Mouse (Mus musculus): ENCODE results near the gene Gfap. TPM values are rescaled to one million over a fixed set of nuclear protein-coding genes. Genes with fewer than 3 reads are reported as not detected.
A peak's percentile ranks its signal among the peaks of the same experiment; 100 is the strongest.

Gene Gfap
- polyA plus RNA-seq, 1 experiment from 2014 or later = 0.18 TPM

- WGBS = 92% methylated on average over 11 of the region's 11 CpGs
These were observed 41.8 kb downstream of the Gfap start for GRCm38 (mm10) chr11:102858951-102859350.

GRCm38 (mm10) chr11:102855941-102856340 is 44.8 kb downstream of the Gfap start:
- no peak overlapping the region for H3K4me3 ChIP-seq (ENCODE audit: low read length)
- H3K4me1 ChIP-seq (replicated peaks; ENCODE audit: control insufficient read depth, insufficient read depth, low read length) = no peaks in the 10 kb centered on the region
- H3K9me3 ChIP-seq (ENCODE audit: control insufficient read depth, low read length) = no peaks in the 10 kb centered on the region
- no peak overlapping the region for H3K9ac ChIP-seq (ENCODE audit: low read length)
- H3K27ac ChIP-seq (ENCODE audit: low read length) = no peak overlapping the region
- no peaks in the 10 kb centered on the region for H3K27me3 ChIP-seq (ENCODE audit: control insufficient read depth, insufficient read depth, low read depth, low read length)
- ATAC-seq (ENCODE audit: low read depth) = no peak
- WGBS = 70% methylated on average over 6 of the region's 6 CpGs
- no peak overlapping the region for H3K4me2 ChIP-seq (ENCODE audit: low read depth, low read length)
- H3K36me3 ChIP-seq (ENCODE audit: control insufficient read depth, insufficient read depth, low read length) = peaks cover 41% of the 10 kb centered on the region

More at GRCm38 (mm10) chr11:102858951-102859350, 41.8 kb downstream of the Gfap start:
- ATAC-seq (ENCODE audit: low read depth) = no peak
- no peaks in the 10 kb centered on the region for H3K9me3 ChIP-seq (ENCODE audit: control insufficient read depth, low read length)
- no peak overlapping the region for H3K27ac ChIP-seq (ENCODE audit: low read length)
- H3K9ac ChIP-seq (ENCODE audit: low read length) = no peak overlapping the region
- H3K4me3 ChIP-seq (ENCODE audit: low read length) = no peak overlapping the region
- H3K27me3 ChIP-seq (ENCODE audit: control insufficient read depth, insufficient read depth, low read depth, low read length) = no peaks in the 10 kb centered on the region
- peaks cover 45% of the 10 kb centered on the region for H3K36me3 ChIP-seq (ENCODE audit: control insufficient read depth, insufficient read depth, low read length)
- H3K4me2 ChIP-seq (ENCODE audit: low read depth, low read length) = no peak overlapping the region
- H3K4me1 ChIP-seq (replicated peaks; ENCODE audit: control insufficient read depth, insufficient read depth, low read length) = no peaks in the 10 kb centered on the region

- H3K27ac ChIP-seq (ENCODE audit: low read length) = no peak overlapping the region
- no peak overlapping the region for H3K4me3 ChIP-seq (ENCODE audit: low read length)
- ATAC-seq (ENCODE audit: low read depth) = no peak
- H3K4me1 ChIP-seq (replicated peaks; ENCODE audit: control insufficient read depth, insufficient read depth, low read length) = no peaks in the 10 kb centered on the region
- H3K36me3 ChIP-seq (ENCODE audit: control insufficient read depth, insufficient read depth, low read length) = peaks cover 41% of the 10 kb centered on the region
- H3K4me2 ChIP-seq (ENCODE audit: low read depth, low read length) = no peak overlapping the region
- H3K27me3 ChIP-seq (ENCODE audit: control insufficient read depth, insufficient read depth, low read depth, low read length) = no peaks in the 10 kb centered on the region
- no peak overlapping the region for H3K9ac ChIP-seq (ENCODE audit: low read length)
- no peaks in the 10 kb centered on the region for H3K9me3 ChIP-seq (ENCODE audit: control insufficient read depth, low read length)
These were observed 47.0 kb downstream of the Gfap start for GRCm38 (mm10) chr11:102853760-102854159.

GRCm38 (mm10) chr11:102851883-102852282 is 48.8 kb downstream of the Gfap start:
- no peak overlapping the region for H3K9ac ChIP-seq (ENCODE audit: low read length)
- no peaks in the 10 kb centered on the region for H3K4me1 ChIP-seq (replicated peaks; ENCODE audit: control insufficient read depth, insufficient read depth, low read length)
- H3K36me3 ChIP-seq (ENCODE audit: control insufficient read depth, insufficient read depth, low read length) = peaks cover 45% of the 10 kb centered on the region
- 57% methylated on average over 5 of the region's 5 CpGs for WGBS
- no peak overlapping the region for H3K4me3 ChIP-seq (ENCODE audit: low read length)
- no peaks in the 10 kb centered on the region for H3K27me3 ChIP-seq (ENCODE audit: control insufficient read depth, insufficient read depth, low read depth, low read length)
- H3K9me3 ChIP-seq (ENCODE audit: control insufficient read depth, low read length) = no peaks in the 10 kb centered on the region
- ATAC-seq (ENCODE audit: low read depth) = peak; percentile 70; the same call in 1 of the 2 replicates
- no peak overlapping the region for H3K4me2 ChIP-seq (ENCODE audit: low read depth, low read length)
- no peak overlapping the region for H3K27ac ChIP-seq (ENCODE audit: low read length)

GRCm38 (mm10) chr11:102845926-102846325 is 54.8 kb downstream of the Gfap start:
- no peak for ATAC-seq (ENCODE audit: low read depth)
- no peak overlapping the region for H3K4me2 ChIP-seq (ENCODE audit: low read depth, low read length)
- no peak overlapping the region for H3K4me3 ChIP-seq (ENCODE audit: low read length)
- no peaks in the 10 kb centered on the region for H3K4me1 ChIP-seq (replicated peaks; ENCODE audit: control insufficient read depth, insufficient read depth, low read length)
- no peaks in the 10 kb centered on the region for H3K9me3 ChIP-seq (ENCODE audit: control insufficient read depth, low read length)
- H3K9ac ChIP-seq (ENCODE audit: low read length) = no peak overlapping the region
- no peaks in the 10 kb centered on the region for H3K27me3 ChIP-seq (ENCODE audit: control insufficient read depth, insufficient read depth, low read depth, low read length)
- 48% methylated on average over 10 of the region's 10 CpGs for WGBS
- H3K27ac ChIP-seq (ENCODE audit: low read length) = no peak overlapping the region
- H3K36me3 ChIP-seq (ENCODE audit: control insufficient read depth, insufficient read depth, low read length) = peaks cover 72% of the 10 kb centered on the region

GRCm38 (mm10) chr11:102838616-102839150 is 62.0 kb downstream of the Gfap start:
- H3K4me2 ChIP-seq (ENCODE audit: low read depth, low read length) = peak overlapping the region; percentile 8; the same call in 1 of the 2 replicates
- no peak for ATAC-seq (ENCODE audit: low read depth)
- no peaks in the 10 kb centered on the region for H3K9me3 ChIP-seq (ENCODE audit: control insufficient read depth, low read length)
- WGBS = 78% methylated on average over 9 of the region's 9 CpGs
- no peak overlapping the region for H3K9ac ChIP-seq (ENCODE audit: low read length)
- no peak overlapping the region for H3K4me3 ChIP-seq (ENCODE audit: low read length)
- peak overlapping the region; percentile 31; the same call in 1 of the 2 replicates for H3K27ac ChIP-seq (ENCODE audit: low read length)
- no peaks in the 10 kb centered on the region for H3K27me3 ChIP-seq (ENCODE audit: control insufficient read depth, insufficient read depth, low read depth, low read length)
- H3K4me1 ChIP-seq (replicated peaks; ENCODE audit: control insufficient read depth, insufficient read depth, low read length) = no peaks in the 10 kb centered on the region
- peaks cover 40% of the 10 kb centered on the region for H3K36me3 ChIP-seq (ENCODE audit: control insufficient read depth, insufficient read depth, low read length)

- Histone ChIP-seq H3K4me3 (ENCODE audit: low read length) (no peak overlapping the region), H3K27ac (ENCODE audit: low read length) (peak overlapping the region; percentile 32; the same call in 1 of the 2 replicates), H3K36me3 (ENCODE audit: control insufficient read depth, insufficient read depth, low read length) (peaks cover 38% of the 10 kb centered on the region), H3K4me2 (ENCODE audit: low read depth, low read length) (no peak overlapping the region), H3K27me3 (ENCODE audit: control insufficient read depth, insufficient read depth, low read depth, low read length) (no peaks in the 10 kb centered on the region), H3K9me3 (ENCODE audit: control insufficient read depth, low read length) (no peaks in the 10 kb centered on the region), H3K4me1 (replicated peaks; ENCODE audit: control insufficient read depth, insufficient read depth, low read length) (peaks cover 2% of the 10 kb centered on the region; the same call in 1 of the 2 replicates), H3K9ac (ENCODE audit: low read length) (no peak overlapping the region)
- peak; percentile 44; the same call in 1 of the 2 replicates for ATAC-seq (ENCODE audit: low read depth)
- WGBS = 67% methylated on average over 2 of the region's 2 CpGs
These were observed 62.6 kb downstream of the Gfap start for GRCm38 (mm10) chr11:102838126-102838525.

GRCm38 (mm10) chr11:102837385-102837784 is 63.3 kb downstream of the Gfap start:
- 80% methylated on average over 1 of the region's 1 CpGs for WGBS
- peak overlapping the region; percentile 32; the same call in 1 of the 2 replicates for H3K27ac ChIP-seq (ENCODE audit: low read length)
- peaks cover 31% of the 10 kb centered on the region for H3K36me3 ChIP-seq (ENCODE audit: control insufficient read depth, insufficient read depth, low read length)
- peaks cover 8% of the 10 kb centered on the region; the same call in 1 of the 2 replicates for H3K4me1 ChIP-seq (replicated peaks; ENCODE audit: control insufficient read depth, insufficient read depth, low read length)
- no peak for ATAC-seq (ENCODE audit: low read depth)
- H3K9ac ChIP-seq (ENCODE audit: low read length) = 0 out of 2 replicates have a peak overlapping the region, but pooled peaks have one; percentile 9
- H3K4me2 ChIP-seq (ENCODE audit: low read depth, low read length) = no peak overlapping the region
- no peak overlapping the region for H3K4me3 ChIP-seq (ENCODE audit: low read length)
- no peaks in the 10 kb centered on the region for H3K9me3 ChIP-seq (ENCODE audit: control insufficient read depth, low read length)
- H3K27me3 ChIP-seq (ENCODE audit: control insufficient read depth, insufficient read depth, low read depth, low read length) = no peaks in the 10 kb centered on the region

Measured in lung, embryonic 16.5 days (tissue).